Comparison of ENCODE assay signal across 11 mouse cellular contexts in the genomic region with DNA sequence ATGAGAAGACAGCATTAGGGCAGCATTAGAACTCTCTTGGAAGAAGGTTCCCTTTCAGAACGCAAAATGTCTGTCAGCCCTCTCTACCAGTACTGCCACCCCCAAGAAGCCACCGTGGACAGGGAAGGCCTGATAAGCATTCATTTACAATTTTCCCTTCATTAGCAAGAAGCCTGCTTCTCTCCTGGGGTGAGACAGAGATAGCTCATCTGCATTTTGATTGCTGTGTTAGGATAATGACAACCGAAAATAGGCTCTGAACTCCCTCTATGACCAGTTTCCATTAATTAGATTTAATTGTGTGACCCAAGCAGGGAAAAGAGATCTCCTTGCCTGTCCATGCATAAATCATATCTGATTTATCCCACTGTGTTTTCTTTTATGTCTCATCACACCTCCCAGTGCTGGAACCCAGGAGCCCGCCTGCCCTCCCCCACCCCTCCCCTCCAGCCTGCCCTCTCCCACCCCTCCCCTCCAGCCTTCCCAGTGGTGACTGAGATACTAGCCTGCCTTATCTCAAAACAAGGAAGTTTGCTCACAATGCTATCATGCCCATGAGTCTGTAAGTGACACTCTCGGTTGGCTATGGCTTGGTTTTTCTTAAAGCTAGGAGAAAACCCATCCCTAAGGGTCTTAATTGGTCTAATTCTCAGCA. TPM values are rescaled to one million over a fixed set of nuclear protein-coding genes. Genes with fewer than 3 reads are reported as not detected.
DNase-seq lines count a peak whose midpoint lies in the region; ATAC-seq and TF ChIP-seq lines count a peak whose summit lies in the region.
"Had no signal": no experiment of that assay in that cellular context is flagged by ENCODE, and none has a peak within 500 bp of the region (broad histone marks: within the 10 kb centered on the region; RNA-seq: fewer than 3 reads in every experiment).

No protein-coding gene starts in this region.

- TF ChIP-seq CTCF in forebrain, postnatal 0 days (IDR thresholded peaks at IDR 0.05; ENCODE audit: low read depth): no peak
- TF ChIP-seq CTCF in kidney, adult 2 months (conservative IDR thresholded peaks at IDR 0.05; ENCODE audit: insufficient read depth, insufficient read length, low read depth, low read length): no peak

- no peaks in the 10 kb centered on the region for H3K27me3 ChIP-seq in forebrain, embryonic 11.5 days (ENCODE audit: control insufficient read depth, insufficient read depth, low read length)
- no peaks in the 10 kb centered on the region for H3K27me3 ChIP-seq in forebrain, postnatal 0 days (ENCODE audit: insufficient read depth, low read length)
- no peaks in the 10 kb centered on the region for H3K27me3 ChIP-seq in kidney, adult 2 months (replicated peaks; ENCODE audit: control insufficient read depth, insufficient read depth, low read length)
- no peaks in the 10 kb centered on the region for H3K27me3 ChIP-seq in heart, embryonic 16.5 days (ENCODE audit: control insufficient read depth, insufficient read depth, low read length)
- no peaks in the 10 kb centered on the region for H3K27me3 ChIP-seq in midbrain, embryonic 14.5 days (ENCODE audit: control insufficient read depth, insufficient read depth, low read length)

- peak overlapping the region; percentile 34; the same call in 1 of the 2 replicates for H3K27ac ChIP-seq in forebrain, embryonic 11.5 days (ENCODE audit: low read depth, low read length)
- H3K27ac ChIP-seq in forebrain, postnatal 0 days (ENCODE audit: low read depth, low read length): no peak overlapping the region
- peak overlapping the region; percentile 84 for H3K27ac ChIP-seq in kidney, adult 2 months (ENCODE audit: insufficient read depth, low read depth, low read length)
- peak overlapping the region; percentile 84 for H3K27ac ChIP-seq in heart, embryonic 16.5 days (ENCODE audit: low read length)
- peak overlapping the region; percentile 56 for H3K27ac ChIP-seq in midbrain, embryonic 14.5 days (replicated peaks; ENCODE audit: low read depth, low read length)

- WGBS in forebrain, embryonic 11.5 days: 34% methylated on average over 5 of the region's 5 CpGs
- WGBS in forebrain, postnatal 0 days: 43% methylated on average over 5 of the region's 5 CpGs
- 45% methylated on average over 5 of the region's 5 CpGs for WGBS in kidney, adult 2 months
- 23% methylated on average over 5 of the region's 5 CpGs for WGBS in heart, embryonic 16.5 days
- WGBS in midbrain, embryonic 14.5 days: 23% methylated on average over 5 of the region's 5 CpGs

- no peaks in the 10 kb centered on the region for H3K9me3 ChIP-seq in forebrain, embryonic 11.5 days (ENCODE audit: control insufficient read depth, low read length)
- no peaks in the 10 kb centered on the region for H3K9me3 ChIP-seq in forebrain, postnatal 0 days (ENCODE audit: low read length)
- no peaks in the 10 kb centered on the region for H3K9me3 ChIP-seq in heart, embryonic 16.5 days (replicated peaks; ENCODE audit: control insufficient read depth, low read length)
- no peaks in the 10 kb centered on the region for H3K9me3 ChIP-seq in midbrain, embryonic 14.5 days (ENCODE audit: control insufficient read depth, low read length)

- TF ChIP-seq POLR2A in kidney, adult 2 months (IDR thresholded peaks at IDR 0.05; ENCODE audit: low read depth, low read length): no peak

- no peak overlapping the region for H3K9ac ChIP-seq in forebrain, embryonic 11.5 days (ENCODE audit: low read length)
- no peak overlapping the region for H3K9ac ChIP-seq in forebrain, postnatal 0 days
- peak overlapping the region; percentile 42 for H3K9ac ChIP-seq in heart, embryonic 16.5 days (ENCODE audit: low read length)
- no peak overlapping the region for H3K9ac ChIP-seq in midbrain, embryonic 14.5 days (replicated peaks; ENCODE audit: low read length)

- no peak for DNase-seq in forebrain, embryonic 11.5 days (ENCODE audit: low spot score)
- DNase-seq in forebrain, postnatal 0 days: no peak
- no peak for DNase-seq in kidney, adult 2 months
- DNase-seq in kidney, postnatal 4 days: no peak
- peak; percentile 63 for DNase-seq in midbrain, embryonic 14.5 days
- DNase-seq in layer of hippocampus, adult 11-12 months (ENCODE audit: low spot score): no peak
- DNase-seq in adrenal gland, postnatal 14 days: no peak
- DNase-seq: thymus, postnatal 25 days had no signal

- ATAC-seq in forebrain, embryonic 11.5 days (replicated peaks; ENCODE audit: low FRiP score): no peak
- no peak for ATAC-seq in forebrain, postnatal 0 days
- no peak for ATAC-seq in heart, embryonic 16.5 days (replicated peaks; ENCODE audit: extremely low read depth, insufficient read depth, low FRiP score)
- ATAC-seq in midbrain, embryonic 14.5 days (ENCODE audit: low FRiP score, low TSS enrichment): peak; percentile 61

- H3K36me3 ChIP-seq in forebrain, embryonic 11.5 days (ENCODE audit: control insufficient read depth, insufficient read depth, low read length): no peaks in the 10 kb centered on the region
- no peaks in the 10 kb centered on the region for H3K36me3 ChIP-seq in forebrain, postnatal 0 days (ENCODE audit: insufficient read depth)
- no peaks in the 10 kb centered on the region for H3K36me3 ChIP-seq in kidney, adult 2 months (ENCODE audit: control insufficient read depth, insufficient read depth, low read length)
- no peaks in the 10 kb centered on the region for H3K36me3 ChIP-seq in heart, embryonic 16.5 days (ENCODE audit: control insufficient read depth, insufficient read depth)
- H3K36me3 ChIP-seq in midbrain, embryonic 14.5 days (ENCODE audit: control insufficient read depth, insufficient read depth, low read length): no peaks in the 10 kb centered on the region

- no peaks in the 10 kb centered on the region; the same call in 1 of the 2 replicates for H3K4me1 ChIP-seq in forebrain, embryonic 11.5 days (replicated peaks; ENCODE audit: control insufficient read depth, insufficient read depth, low read length)
- no peaks in the 10 kb centered on the region for H3K4me1 ChIP-seq in forebrain, postnatal 0 days (ENCODE audit: insufficient read depth)
- peaks cover 21% of the 10 kb centered on the region for H3K4me1 ChIP-seq in kidney, adult 2 months (ENCODE audit: control insufficient read depth, insufficient read depth, low read length)
- H3K4me1 ChIP-seq in heart, embryonic 16.5 days (ENCODE audit: control insufficient read depth, insufficient read depth, low read length): peaks cover 33% of the 10 kb centered on the region
- H3K4me1 ChIP-seq in midbrain, embryonic 14.5 days (ENCODE audit: control insufficient read depth, insufficient read depth, low read length): peaks cover 21% of the 10 kb centered on the region

- no peak overlapping the region for H3K4me3 ChIP-seq in forebrain, embryonic 11.5 days (ENCODE audit: low read depth, low read length)
- no peak overlapping the region for H3K4me3 ChIP-seq in forebrain, postnatal 0 days (ENCODE audit: low read depth, low read length)
- H3K4me3 ChIP-seq in kidney, adult 2 months (ENCODE audit: insufficient read depth, low read depth, low read length): no peak overlapping the region
- H3K4me3 ChIP-seq in heart, embryonic 16.5 days (ENCODE audit: low read length): no peak overlapping the region
- no peak overlapping the region for H3K4me3 ChIP-seq in midbrain, embryonic 14.5 days (replicated peaks; ENCODE audit: low read depth, low read length)

- no peak overlapping the region for H3K4me2 ChIP-seq in forebrain, embryonic 11.5 days (ENCODE audit: low read depth, low read length, severe bottlenecking)
- no peak overlapping the region for H3K4me2 ChIP-seq in forebrain, postnatal 0 days (ENCODE audit: low read depth)
- peak overlapping the region; percentile 49 for H3K4me2 ChIP-seq in heart, embryonic 16.5 days (ENCODE audit: low read depth, low read length)
- no peak overlapping the region for H3K4me2 ChIP-seq in midbrain, embryonic 14.5 days (ENCODE audit: low read length)

RNA-seq across cellular contexts. Expression of gene Xcl1, which starts 38.0 kb away (rescaled TPM):
- not detected in 2 replicates for polyA plus RNA-seq in forebrain, embryonic 11.5 days (2014; fragmentation: Nextera tagmentation; extraction: Ambion mirVana)
- not detected in 2 replicates for total RNA-seq in forebrain, postnatal 0 days (2014; rRNA removed)
- not detected in 2 replicates for polyA plus RNA-seq in forebrain, postnatal 0 days (2015; fragmentation: Nextera tagmentation; extraction: Ambion mirVana)
- polyA plus RNA-seq in kidney, adult 2 months (2012; rRNA removed): 0.23 and 0.86 TPM in 2 replicates
- polyA plus RNA-seq in heart, embryonic 16.5 days (2015; fragmentation: Nextera tagmentation; extraction: Ambion mirVana): 1.9 and 2.9 TPM in 2 replicates
- not detected in 2 replicates for polyA plus RNA-seq in midbrain, embryonic 14.5 days (2014; fragmentation: Nextera tagmentation; extraction: Ambion mirVana)
- not detected in 2 replicates for total RNA-seq in adrenal gland, postnatal 14 days (2021)
- total RNA-seq: adrenal gland, adult 18-20 months; neutrophil, adult 5-6 weeks had no signal
